Mouse (Mus musculus) kidney, embryonic 15.5 days (tissue): Measurements from ENCODE around the gene Fam214a. TPM values are rescaled to one million over a fixed set of nuclear protein-coding genes. Genes with fewer than 3 reads are reported as not detected.
A peak's percentile ranks its signal among the peaks of the same experiment; 100 is the strongest.

Experiments used
- ATAC-seq: fragments of 200-750 bp; cut with Nextera tagmentation; replicated peaks from 2 replicates; pipeline ENCODE4 v1.8.0; 2017; ENCODE audit warnings: moderate TSS enrichment; ENCODE audit not compliant: low FRiP score
- H3K27ac ChIP-seq: fragments of 300-500 bp; sonication (generic); 2 replicates; pipeline ENCODE4 v1.5.1; 2015; ENCODE audit warnings: mild to moderate bottlenecking, inconsistent platforms
- H3K27me3 ChIP-seq: fragments of 300-500 bp; sonication (generic); 2 replicates; pipeline ENCODE4 v1.6.1; 2015; ENCODE audit warnings: inconsistent platforms
- H3K36me3 ChIP-seq: fragments of 300-500 bp; sonication (generic); 2 replicates; pipeline ENCODE4 v1.6.1; 2015; ENCODE audit warnings: inconsistent platforms
- H3K4me1 ChIP-seq: fragments of 300-500 bp; sonication (generic); 2 replicates; pipeline ENCODE4 v1.6.1; 2015; ENCODE audit warnings: inconsistent platforms
- H3K4me2 ChIP-seq: fragments of 300-500 bp; sonication (generic); 2 replicates; pipeline ENCODE4 v1.6.1; 2015; ENCODE audit warnings: moderate library complexity, mild to moderate bottlenecking, inconsistent platforms
- H3K4me3 ChIP-seq: fragments of 300-500 bp; sonication (generic); replicated peaks from 2 replicates; pipeline ENCODE4 v1.5.1; 2015; ENCODE audit warnings: mild to moderate bottlenecking, inconsistent platforms
- H3K9ac ChIP-seq: fragments of 300-500 bp; sonication (generic); 2 replicates; pipeline ENCODE4 v1.6.1; 2015; ENCODE audit warnings: mild to moderate bottlenecking, inconsistent platforms
- H3K9me3 ChIP-seq: fragments of 300-500 bp; sonication (generic); replicated peaks from 2 replicates; pipeline ENCODE4 v1.6.1; 2016; ENCODE audit warnings: inconsistent platforms
- WGBS: fragments of 180-500 bp; shearing (Covaris S2); methylation state at CpG from one replicate; pipeline ENCODE4 v1.1.7; 2015; ENCODE audit warnings: mixed read lengths; 5-methylcytosine and 5-hydroxymethylcytosine counted together
- polyA plus RNA-seq: library from polyadenylated mRNA; unstranded; fragments of >200 nt; fragmentation: Nextera tagmentation; extraction: Ambion mirVana; gene quantifications from 2 replicates; pipeline ENCODE4 v1.2.1, GENCODE M21; 2015

The Fam214a gene
- polyA plus RNA-seq, result 11.1 and 12.0 TPM in 2 replicates

- no peaks in the 10 kb centered on the region for H3K27me3 ChIP-seq
- H3K9me3 ChIP-seq, result no peaks in the 10 kb centered on the region
- H3K4me1 ChIP-seq, result peaks cover 16% of the 10 kb centered on the region
- peak within 1 kb of the TSS; percentile 95 for H3K4me2 ChIP-seq
- peak within 1 kb of the TSS; percentile 98 for H3K4me3 ChIP-seq
- peak within 1 kb of the TSS; percentile 87 for H3K9ac ChIP-seq
- H3K27ac ChIP-seq, result peak within 1 kb of the TSS; percentile 97
- ATAC-seq, result peak; percentile 96
- peaks cover 9% of the 10 kb centered on the region for H3K36me3 ChIP-seq
- WGBS, result under 1% methylated on average over 59 of the region's 59 CpGs
These were observed at the start of gene Fam214a for GRCm38 (mm10) chr9:74952756-74953247. Gene Fam214a (plus strand): TSS chr9:74952884.

- Histone ChIP-seq H3K4me3 (no peak overlapping the region), H3K9me3 (no peaks in the 10 kb centered on the region), H3K36me3 (no peaks in the 10 kb centered on the region), H3K27ac (no peak overlapping the region), H3K4me2 (no peak overlapping the region), H3K27me3 (no peaks in the 10 kb centered on the region), H3K9ac (no peak overlapping the region), H3K4me1 (no peaks in the 10 kb centered on the region; the same call in 1 of the 2 replicates)
- peak; percentile 59; the same call in 1 of the 2 replicates for ATAC-seq
- WGBS, result 6% methylated on average over 7 of the region's 7 CpGs
These were observed 47.7 kb upstream of the Fam214a start for GRCm38 (mm10) chr9:74904866-74905508.

DNA sequence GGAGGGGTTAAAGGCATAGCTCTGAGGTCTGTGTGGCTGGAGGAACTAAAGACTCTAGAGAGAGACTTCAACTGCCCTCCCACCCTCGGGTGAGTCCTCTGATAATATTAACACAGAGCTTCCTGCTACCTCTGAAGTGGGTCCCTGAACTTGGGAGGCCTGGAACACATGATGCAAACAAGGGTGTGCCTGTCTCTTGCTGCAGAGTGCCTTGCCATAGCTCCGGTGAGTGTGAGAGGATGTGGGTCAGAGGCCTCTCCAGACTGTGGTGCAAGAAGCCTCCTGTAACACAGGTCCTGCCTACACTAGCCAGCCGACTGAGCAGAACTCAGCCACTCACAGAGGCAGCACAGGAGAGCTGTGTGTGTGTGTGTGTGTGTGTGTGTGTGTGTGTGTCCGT is 45.7 kb upstream of the Fam214a start:
- no peaks in the 10 kb centered on the region for H3K9me3 ChIP-seq
- no peaks in the 10 kb centered on the region for H3K36me3 ChIP-seq
- peaks cover 7% of the 10 kb centered on the region for H3K4me1 ChIP-seq
- 34% methylated on average over 4 of the region's 4 CpGs for WGBS
- no peak overlapping the region for H3K9ac ChIP-seq
- no peak overlapping the region for H3K4me2 ChIP-seq
- no peak for ATAC-seq
- H3K27ac ChIP-seq, result no peak overlapping the region
- H3K4me3 ChIP-seq, result no peak overlapping the region
- no peaks in the 10 kb centered on the region for H3K27me3 ChIP-seq

DNA sequence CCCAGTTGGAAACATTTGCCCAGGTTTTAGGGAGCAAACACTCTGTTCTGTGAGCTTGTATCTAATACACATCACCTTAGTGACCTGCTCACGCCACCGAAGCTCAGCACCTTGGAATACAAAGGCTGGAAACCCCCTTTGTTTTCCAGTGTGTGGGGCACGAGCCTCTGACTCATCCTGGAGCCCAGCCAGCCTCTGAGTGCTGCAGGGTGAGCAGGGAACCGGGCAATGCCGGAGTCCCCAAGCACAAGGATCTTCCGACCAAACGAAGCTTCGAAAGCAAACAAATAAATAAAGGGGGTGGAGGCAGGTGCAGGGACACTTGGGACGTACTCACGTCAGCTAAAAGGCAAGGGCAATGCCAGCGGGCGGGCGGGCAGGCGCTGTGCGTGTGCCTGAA is 43.4 kb upstream of the Fam214a start:
- no peak overlapping the region for H3K4me3 ChIP-seq
- no peak overlapping the region for H3K27ac ChIP-seq
- H3K9ac ChIP-seq, result no peak overlapping the region
- H3K4me1 ChIP-seq, result peaks cover 18% of the 10 kb centered on the region
- H3K27me3 ChIP-seq, result no peaks in the 10 kb centered on the region
- no peak overlapping the region for H3K4me2 ChIP-seq
- ATAC-seq, result no peak
- WGBS, result 72% methylated on average over 15 of the region's 15 CpGs
- no peaks in the 10 kb centered on the region for H3K9me3 ChIP-seq
- no peaks in the 10 kb centered on the region for H3K36me3 ChIP-seq

- Histone ChIP-seq H3K9me3 (no peaks in the 10 kb centered on the region), H3K4me3 (no peak overlapping the region), H3K4me1 (peaks cover 18% of the 10 kb centered on the region), H3K9ac (no peak overlapping the region), H3K27ac (no peak overlapping the region), H3K27me3 (no peaks in the 10 kb centered on the region), H3K4me2 (no peak overlapping the region), H3K36me3 (no peaks in the 10 kb centered on the region)
- WGBS, result 80% methylated on average over 6 of the region's 6 CpGs
- no peak for ATAC-seq
These were observed 42.4 kb upstream of the Fam214a start for GRCm38 (mm10) chr9:74910226-74910759.

GRCm38 (mm10) chr9:74911430-74911829 is 41.3 kb upstream of the Fam214a start:
- Histone ChIP-seq H3K4me1 (peaks cover 24% of the 10 kb centered on the region), H3K27ac (peak overlapping the region; percentile 81)

DNA sequence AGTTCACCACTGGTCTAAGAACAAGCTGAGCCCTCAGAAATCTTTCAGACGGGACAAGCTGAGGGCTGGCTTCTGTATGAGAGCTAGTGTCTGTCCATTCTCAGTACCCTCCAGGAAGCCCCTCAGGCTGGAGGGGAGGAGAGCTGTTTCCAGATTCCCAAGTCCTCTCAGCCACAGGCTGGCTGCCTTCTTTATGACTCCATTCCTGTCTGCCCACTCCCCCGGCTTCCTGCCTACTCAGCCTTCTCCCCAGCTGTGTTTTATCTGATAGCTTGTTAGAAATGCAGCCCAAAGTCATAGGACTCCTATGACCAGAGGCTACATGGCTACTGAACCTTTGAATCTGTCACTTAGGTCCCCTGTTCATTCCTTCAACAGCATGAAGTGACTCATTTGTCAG is 40.8 kb upstream of the Fam214a start:
- H3K4me1 ChIP-seq, result peaks cover 24% of the 10 kb centered on the region
- H3K27me3 ChIP-seq, result no peaks in the 10 kb centered on the region
- peak overlapping the region; percentile 81 for H3K27ac ChIP-seq
- WGBS, result 7% methylated on average over 2 of the region's 2 CpGs
- ATAC-seq, result peak; percentile 76
- no peak overlapping the region for H3K9ac ChIP-seq
- H3K4me2 ChIP-seq, result no peak overlapping the region
- H3K4me3 ChIP-seq, result no peak overlapping the region
- no peaks in the 10 kb centered on the region for H3K36me3 ChIP-seq
- H3K9me3 ChIP-seq, result no peaks in the 10 kb centered on the region

More at GRCm38 (mm10) chr9:74911430-74911829, 41.3 kb upstream of the Fam214a start:
- no peaks in the 10 kb centered on the region for H3K27me3 ChIP-seq
- H3K36me3 ChIP-seq, result no peaks in the 10 kb centered on the region
- no peak overlapping the region for H3K4me3 ChIP-seq
- H3K9ac ChIP-seq, result no peak overlapping the region
- peak; percentile 32; the same call in 1 of the 2 replicates for ATAC-seq
- 37% methylated on average over 4 of the region's 4 CpGs for WGBS
- H3K9me3 ChIP-seq, result no peaks in the 10 kb centered on the region
- H3K4me2 ChIP-seq, result no peak overlapping the region

GRCm38 (mm10) chr9:74912619-74913376 is 39.9 kb upstream of the Fam214a start:
- H3K27me3 ChIP-seq, result no peaks in the 10 kb centered on the region
- H3K9ac ChIP-seq, result no peak overlapping the region
- WGBS, result 63% methylated on average over 19 of the region's 19 CpGs
- no peaks in the 10 kb centered on the region for H3K9me3 ChIP-seq
- H3K4me2 ChIP-seq, result no peak overlapping the region
- no peak overlapping the region for H3K4me3 ChIP-seq
- no peaks in the 10 kb centered on the region for H3K36me3 ChIP-seq
- no peak for ATAC-seq
- H3K27ac ChIP-seq, result no peak overlapping the region
- H3K4me1 ChIP-seq, result peaks cover 24% of the 10 kb centered on the region

DNA sequence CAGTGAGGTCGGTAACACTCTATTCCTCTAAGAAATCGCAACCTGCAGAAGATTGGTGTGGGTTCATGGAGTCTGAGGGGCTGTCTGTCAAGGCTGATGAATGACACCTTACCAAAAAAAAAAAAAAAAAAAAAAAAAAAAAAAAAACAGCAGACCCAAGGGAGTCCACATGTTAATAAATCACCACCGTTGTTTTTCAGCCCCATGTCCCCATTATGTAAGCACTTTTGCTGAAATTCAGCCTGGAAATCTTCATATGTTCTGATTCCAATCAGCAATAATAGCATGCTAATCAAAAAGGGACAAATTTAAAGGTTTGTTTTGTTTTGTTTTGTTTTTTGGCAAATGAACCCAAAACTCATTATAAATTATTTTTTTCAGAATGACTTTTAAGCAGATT is 37.1 kb upstream of the Fam214a start:
- no peaks in the 10 kb centered on the region for H3K9me3 ChIP-seq
- H3K27me3 ChIP-seq, result no peaks in the 10 kb centered on the region
- H3K9ac ChIP-seq, result no peak overlapping the region
- no peaks in the 10 kb centered on the region for H3K36me3 ChIP-seq
- H3K4me1 ChIP-seq, result peaks cover 29% of the 10 kb centered on the region
- no peak for ATAC-seq
- H3K4me2 ChIP-seq, result no peak overlapping the region
- H3K27ac ChIP-seq, result no peak overlapping the region
- 77% methylated on average over 3 of the region's 3 CpGs for WGBS
- H3K4me3 ChIP-seq, result no peak overlapping the region

GRCm38 (mm10) chr9:74920450-74920849 is 32.2 kb upstream of the Fam214a start:
- H3K27me3 ChIP-seq, result no peaks in the 10 kb centered on the region
- ATAC-seq, result no peak
- H3K4me3 ChIP-seq, result no peak overlapping the region
- 87% methylated on average over 12 of the region's 12 CpGs for WGBS
- no peak overlapping the region for H3K9ac ChIP-seq
- no peaks in the 10 kb centered on the region for H3K9me3 ChIP-seq
- no peaks in the 10 kb centered on the region for H3K36me3 ChIP-seq
- no peak overlapping the region for H3K4me2 ChIP-seq
- H3K27ac ChIP-seq, result no peak overlapping the region
- peaks cover 23% of the 10 kb centered on the region for H3K4me1 ChIP-seq

GRCm38 (mm10) chr9:74921422-74921821 is 31.3 kb upstream of the Fam214a start:
- no peaks in the 10 kb centered on the region for H3K27me3 ChIP-seq
- no peaks in the 10 kb centered on the region for H3K36me3 ChIP-seq
- no peak overlapping the region for H3K27ac ChIP-seq
- H3K4me2 ChIP-seq, result no peak overlapping the region
- no peak overlapping the region for H3K9ac ChIP-seq
- ATAC-seq, result no peak
- peaks cover 16% of the 10 kb centered on the region for H3K4me1 ChIP-seq
- H3K9me3 ChIP-seq, result no peaks in the 10 kb centered on the region
- no peak overlapping the region for H3K4me3 ChIP-seq
- 37% methylated on average over 1 of the region's 1 CpGs for WGBS

- H3K27ac ChIP-seq, result no peak overlapping the region
- H3K4me2 ChIP-seq, result no peak overlapping the region
- 11% methylated on average over 3 of the region's 3 CpGs for WGBS
- H3K4me1 ChIP-seq, result peaks cover 16% of the 10 kb centered on the region
- no peaks in the 10 kb centered on the region for H3K36me3 ChIP-seq
- no peaks in the 10 kb centered on the region for H3K27me3 ChIP-seq
- H3K9me3 ChIP-seq, result no peaks in the 10 kb centered on the region
- H3K9ac ChIP-seq, result no peak overlapping the region
- H3K4me3 ChIP-seq, result no peak overlapping the region
- no peak; the same call in 1 of the 2 replicates for ATAC-seq
These were observed 29.8 kb upstream of the Fam214a start for GRCm38 (mm10) chr9:74922884-74923283.
